Mouse (Mus musculus): ENCODE results near the gene Lamb3. TPM values are rescaled to one million over a fixed set of nuclear protein-coding genes. Genes with fewer than 3 reads are reported as not detected.

Gene Lamb3
- total and polyA plus RNA-seq, 3 experiments = 10.1 to 14.6 (median 12.3) TPM

DNA sequence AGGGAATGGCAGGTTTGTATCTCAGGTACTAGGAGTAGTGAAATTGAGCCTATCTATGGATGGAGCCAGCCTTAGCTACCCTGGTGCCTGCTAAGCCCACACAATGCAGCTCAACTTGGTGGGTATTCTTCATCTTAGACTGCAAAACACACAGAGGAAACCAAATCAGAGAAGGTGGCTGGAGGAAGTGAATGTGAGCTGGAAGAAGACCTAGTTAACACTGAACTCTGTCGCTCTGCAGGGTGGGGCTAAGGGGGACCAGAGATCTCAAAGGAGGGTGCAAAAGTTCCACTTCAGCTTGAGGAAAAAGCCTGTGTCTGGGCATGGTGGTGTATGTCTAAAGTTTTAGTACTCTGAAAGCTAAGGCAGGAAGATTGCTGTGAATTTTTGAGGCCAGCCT, 47.9 kb upstream of the Lamb3 start:
- peak overlapping the region; percentile 68 for H3K9ac ChIP-seq (ENCODE audit: insufficient read depth, low read depth)
- dilution Hi-C loops (cut with MboI; ENCODE audit: extremely low pct_ligation_motif_present, extremely low pct_unique_long_range_greater_than_20kb, low sequenced_read_pairs) (no loop called here), in situ Hi-C loops (cut with MboI; ENCODE audit: low pct_ligation_motif_present, low pct_unique_long_range_greater_than_20kb, low sequenced_read_pairs) (no loop called here)
- peaks cover 2% of the 10 kb centered on the region for H3K27me3 ChIP-seq (replicated peaks)
- no peaks in the 10 kb centered on the region for H3K36me3 ChIP-seq (replicated peaks in 1 of 2; ENCODE audit: control insufficient read depth in 1 of 2, insufficient read depth in 1 of 2, low read length in 1 of 2)
- H3K79me2 ChIP-seq (replicated peaks; ENCODE audit: control insufficient read depth, extremely low read depth, insufficient read depth, poor library complexity, severe bottlenecking) = no peaks in the 10 kb centered on the region
- TF ChIP-seq POLR2A (IDR thresholded peaks at IDR 0.05; ENCODE audit: low read depth, low read length) (no peak), ZNF384 (IDR thresholded peaks at IDR 0.05; ENCODE audit: low read depth, low read length) (no peak), BHLHE40 (IDR thresholded peaks at IDR 0.05; ENCODE audit: low read depth, low read length) (no peak), RCOR1 (conservative IDR thresholded peaks at IDR 0.05; ENCODE audit: low read depth, low read length) (no peak), IRF4 (IDR thresholded peaks at IDR 0.05; ENCODE audit: low read depth, low read length) (no peak), MEF2A (IDR thresholded peaks at IDR 0.05; ENCODE audit: borderline replicate concordance, low read depth, low read length) (no peak)
- H3K4me3 ChIP-seq (replicated peaks in 1 of 3; ENCODE audit: low read depth in 2 of 3, low read length in 2 of 3, poor library complexity in 1 of 3) = no peak overlapping the region
- H3K27ac ChIP-seq (ENCODE audit: insufficient read depth, low read depth) = no peak overlapping the region
- peaks cover 17 to 33% of the 10 kb centered on the region in 2 experiments for H3K4me1 ChIP-seq (ENCODE audit: control insufficient read depth in 1 of 2, insufficient read depth in 2 of 2)
- no peak for DNase-seq (ENCODE audit: extremely low read depth)
- no peaks in the 10 kb centered on the region for H3K9me3 ChIP-seq (replicated peaks; ENCODE audit: low read length)
- H3K4me2 ChIP-seq (ENCODE audit: insufficient read depth, low read depth, poor library complexity, severe bottlenecking) = peak overlapping the region; percentile 64; the same call in 1 of the 2 replicates

DNA sequence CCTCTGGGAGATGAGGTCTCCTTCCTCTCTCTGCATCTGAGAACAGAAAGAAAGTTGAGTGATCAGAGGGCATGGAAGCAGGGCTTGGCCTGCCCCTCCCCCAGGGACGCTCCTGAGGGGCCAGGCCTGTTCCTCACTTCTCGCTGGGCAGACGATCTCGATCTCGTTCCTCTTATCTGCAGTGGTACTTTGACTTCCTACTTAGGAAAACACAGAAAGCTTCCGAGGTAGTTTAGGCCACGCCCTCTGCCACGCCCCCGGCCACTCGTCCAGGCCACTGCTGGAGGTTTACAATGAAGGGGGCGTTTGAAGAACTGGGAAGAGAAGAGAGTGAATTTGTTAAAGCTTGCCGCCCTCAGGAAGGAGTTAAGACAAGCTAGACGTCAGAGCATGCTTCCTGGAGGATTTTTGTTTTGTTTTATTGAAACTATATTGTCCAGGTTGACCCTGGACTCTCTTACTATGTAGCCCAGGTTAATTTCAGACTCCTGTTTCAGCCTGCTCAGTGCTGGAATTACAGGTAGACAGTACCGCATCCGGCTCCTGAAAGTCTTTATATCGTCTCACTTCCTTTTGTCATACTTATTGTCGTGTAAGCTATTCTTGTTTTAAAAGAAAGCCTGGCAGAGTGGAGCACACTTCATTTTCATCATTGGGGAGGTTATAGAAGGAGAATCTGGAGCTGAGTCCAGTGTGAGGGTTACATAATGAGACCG, 47.0 kb upstream of the Lamb3 start:
- peak overlapping the region; percentile 10 to 23 (median 21) for H3K4me3 ChIP-seq (replicated peaks in 1 of 3; ENCODE audit: low read depth in 2 of 3, low read length in 2 of 3, poor library complexity in 1 of 3)

More for the DNA sequence above, 47.0 kb upstream of the Lamb3 start:
- peak overlapping the region; percentile 68 for H3K9ac ChIP-seq (ENCODE audit: insufficient read depth, low read depth)
- H3K27ac ChIP-seq (ENCODE audit: insufficient read depth, low read depth) = peak overlapping the region; percentile 8; the same call in 1 of the 2 replicates
- in situ Hi-C loops (cut with MboI; ENCODE audit: low pct_ligation_motif_present, low pct_unique_long_range_greater_than_20kb, low sequenced_read_pairs) = no loop called here
- H3K4me2 ChIP-seq (ENCODE audit: insufficient read depth, low read depth, poor library complexity, severe bottlenecking) = peak overlapping the region; percentile 64
- H3K9me3 ChIP-seq (replicated peaks; ENCODE audit: low read length) = no peaks in the 10 kb centered on the region
- TF ChIP-seq HCFC1 (IDR thresholded peaks at IDR 0.05; ENCODE audit: low read depth, low read length) (0 out of 2 replicates have a peak, but pooled peaks have one; percentile 38), MYC (IDR thresholded peaks at IDR 0.05; ENCODE audit: low read depth, low read length) (no peak), ZMIZ1 (IDR thresholded peaks at IDR 0.05; ENCODE audit: low read depth, low read length) (no peak), CHD2 (IDR thresholded peaks at IDR 0.05; ENCODE audit: low read length) (peak; percentile 82; the same call in 1 of the 2 replicates), TBP (conservative IDR thresholded peaks at IDR 0.05; ENCODE audit: low read depth, low read length) (0 out of 2 replicates have a peak, but pooled peaks have one; percentile 36), USF1 (IDR thresholded peaks at IDR 0.05; ENCODE audit: low read depth, low read length) (no peak), TCF12 (IDR thresholded peaks at IDR 0.05; ENCODE audit: low read depth, low read length) (0 out of 2 replicates have a peak, but pooled peaks have one; percentile 17), MXI1 (IDR thresholded peaks at IDR 0.05; ENCODE audit: low read depth, low read length) (no peak), POLR2AphosphoS2 (IDR thresholded peaks at IDR 0.05; ENCODE audit: low read depth, low read length) (no peak), MAX (IDR thresholded peaks at IDR 0.05; ENCODE audit: low read length) (no peak), JUN (IDR thresholded peaks at IDR 0.05; ENCODE audit: insufficient read depth, low read depth, low read length) (no peak), POLR2A (IDR thresholded peaks at IDR 0.05; ENCODE audit: low read depth, low read length) (peak; percentile 69), BHLHE40 (IDR thresholded peaks at IDR 0.05; ENCODE audit: low read depth, low read length) (no peak), JUND (conservative IDR thresholded peaks at IDR 0.05; ENCODE audit: low read depth, low read length) (no peak), CHD1 (IDR thresholded peaks at IDR 0.05; ENCODE audit: low read depth, low read length) (no peak), NELFE (IDR thresholded peaks at IDR 0.05; ENCODE audit: low read depth, low read length) (0 out of 2 replicates have a peak, but pooled peaks have one; percentile 39), E2F4 (IDR thresholded peaks at IDR 0.05; ENCODE audit: insufficient replicate concordance, low read depth, low read length) (no peak), ELF1 (IDR thresholded peaks at IDR 0.05; ENCODE audit: low read depth, low read length) (peak; percentile 79)
- H3K4me1 ChIP-seq (ENCODE audit: control insufficient read depth in 1 of 2, insufficient read depth in 2 of 2) = peaks cover 14 to 26% of the 10 kb centered on the region in 2 experiments
- H3K79me2 ChIP-seq (replicated peaks; ENCODE audit: control insufficient read depth, extremely low read depth, insufficient read depth, poor library complexity, severe bottlenecking) = no peaks in the 10 kb centered on the region
- dilution Hi-C loops (cut with MboI; ENCODE audit: extremely low pct_ligation_motif_present, extremely low pct_unique_long_range_greater_than_20kb, low sequenced_read_pairs) = no loop called here
- H3K27me3 ChIP-seq (replicated peaks) = no peaks in the 10 kb centered on the region
- no peaks in the 10 kb centered on the region for H3K36me3 ChIP-seq (replicated peaks in 1 of 2; ENCODE audit: control insufficient read depth in 1 of 2, insufficient read depth in 1 of 2, low read length in 1 of 2)
- peak; percentile 90 for DNase-seq (ENCODE audit: extremely low read depth)

All from CH12.LX (cell line).